Mouse (Mus musculus): ENCODE measurements around the gene Neurod4.

The Neurod4 gene

GRCm38 (mm10) chr10:130234576-130234975, 45.5 kb downstream of the Neurod4 start:
- DNase-seq (ENCODE audit: low spot score), result no peak

GRCm38 (mm10) chr10:130232117-130232516, 47.9 kb downstream of the Neurod4 start:
- no peak for DNase-seq (ENCODE audit: low spot score)

DNA sequence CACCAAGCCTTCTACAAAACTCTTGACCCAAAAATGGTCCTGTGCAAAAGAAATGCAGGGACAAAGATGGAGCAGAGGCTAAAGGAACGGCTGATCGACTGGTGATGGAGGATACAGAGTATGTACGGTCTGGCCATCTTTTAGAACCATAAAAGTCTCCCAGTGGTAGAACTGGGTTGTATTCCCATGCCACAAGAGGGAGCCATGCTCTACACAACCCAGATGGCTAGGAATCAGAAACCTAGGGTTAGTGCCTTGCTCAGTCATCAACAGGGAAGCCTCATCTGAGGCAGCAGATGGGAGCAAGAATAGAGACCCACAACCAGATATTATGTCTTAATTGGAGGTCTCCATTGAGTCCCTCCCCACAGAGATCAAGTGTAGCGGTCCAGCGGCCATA, 50.5 kb downstream of the Neurod4 start:
- no peak for DNase-seq (ENCODE audit: low spot score)

GRCm38 (mm10) chr10:130228246-130228645, 51.8 kb downstream of the Neurod4 start:
- DNase-seq (ENCODE audit: low spot score), result no peak

- DNase-seq (ENCODE audit: low spot score), result no peak
These were observed 55.0 kb downstream of the Neurod4 start for GRCm38 (mm10) chr10:130225034-130225433.
